Mouse (Mus musculus) bone marrow, adult 2 months (tissue): Measurements from ENCODE around the gene Mtfp1. TPM values are rescaled to one million over a fixed set of nuclear protein-coding genes. Genes with fewer than 3 reads are reported as not detected.

Experiments
- H3K27ac ChIP-seq: fragments of 200-500 bp; 2 replicates; pipeline ENCODE4 v1.5.1; 2012; ENCODE audit warnings: low read depth, mild to moderate bottlenecking, control low read depth, inconsistent platforms, low read length; ENCODE audit not compliant: control insufficient read depth, poor library complexity, insufficient read depth
- H3K4me1 ChIP-seq: fragments of 200-500 bp; 2 replicates; pipeline ENCODE4 v1.6.1; 2011; ENCODE audit warnings: low read length; ENCODE audit not compliant: control insufficient read depth, insufficient read depth
- H3K4me3 ChIP-seq: fragments of 200-500 bp; replicated peaks from 2 replicates; pipeline ENCODE3; 2011; ENCODE audit warnings: mild to moderate bottlenecking, low read depth, low read length, control low read depth; ENCODE audit not compliant: control insufficient read depth
- CTCF ChIP-seq: fragments of 200-500 bp; IDR thresholded peaks from 2 replicates; pipeline ENCODE4 v1.5.1; 2011; ENCODE audit warnings: low read length, control low read depth; ENCODE audit not compliant: control insufficient read depth, insufficient read depth
- POLR2A ChIP-seq: fragments of 200-500 bp; IDR thresholded peaks from 2 replicates; pipeline ENCODE4 v1.6.1; 2011; ENCODE audit warnings: low read depth, mild to moderate bottlenecking, control low read depth, low read length, borderline replicate concordance; ENCODE audit not compliant: control insufficient read depth
- WGBS: fragments of 180-500 bp; shearing (Covaris S2); methylation state at CpG from one replicate; pipeline ENCODE4 v1.1.7; 2018; 5-methylcytosine and 5-hydroxymethylcytosine counted together
- polyA plus RNA-seq: library from polyadenylated mRNA; stranded (reverse); fragments of >200 nt; gene quantifications from 2 replicates; pipeline ENCODE4 v1.2.4, GENCODE M21; 2011; ENCODE audit warnings: low replicate concordance; ENCODE audit not compliant: missing spikeins, insufficient read depth, insufficient read length

Mtfp1 gene
- 9.0 and 10.3 TPM in 2 replicates for polyA plus RNA-seq

- 6% methylated on average over 34 of the region's 34 CpGs for WGBS
- peak within 1 kb of the TSS; percentile 71 for H3K27ac ChIP-seq
- peak within 1 kb of the TSS; percentile 87 for H3K4me3 ChIP-seq
- H3K4me1 ChIP-seq: peaks cover 4% of the 10 kb centered on the region
- peak; percentile 54; the same call in 1 of the 2 replicates for TF ChIP-seq POLR2A
- no peak; the same call in 1 of the 2 replicates for TF ChIP-seq CTCF
These were observed at the start of gene Mtfp1 for GRCm38 (mm10) chr11:4095171-4096053. TSS of gene Mtfp1 (minus strand) at chr11:4095445.

GRCm38 (mm10) chr11:4143281-4144062, 48.2 kb upstream of the Mtfp1 start:
- Histone ChIP-seq H3K27ac (no peak overlapping the region), H3K4me3 (no peak overlapping the region), H3K4me1 (no peaks in the 10 kb centered on the region)
- WGBS: 87% methylated on average over 21 of the region's 21 CpGs
- TF ChIP-seq CTCF (no peak), POLR2A (no peak; the same call in 1 of the 2 replicates)

DNA sequence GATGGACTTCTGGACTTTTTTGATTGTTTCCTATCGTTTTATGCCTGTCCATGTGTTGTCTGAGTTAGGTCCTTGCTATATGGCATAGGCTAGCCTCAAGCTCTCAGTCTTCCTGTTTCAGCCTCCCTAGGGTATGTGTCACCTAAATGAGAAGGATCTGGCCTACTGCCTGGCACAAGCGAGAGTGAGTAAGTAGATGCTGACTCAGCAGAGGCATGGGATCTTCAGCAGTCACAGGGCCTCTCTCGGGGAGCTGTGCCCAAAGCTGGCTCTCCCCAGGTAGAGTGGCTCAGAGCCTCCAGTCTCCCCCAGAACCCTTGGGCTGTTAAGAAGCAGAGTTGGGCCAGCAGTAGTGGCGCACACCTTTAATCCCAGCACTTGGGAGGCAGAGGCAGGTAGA, 47.1 kb upstream of the Mtfp1 start:
- TF ChIP-seq CTCF: no peak
- no peak for TF ChIP-seq POLR2A
- 76% methylated on average over 4 of the region's 4 CpGs for WGBS
- no peak overlapping the region for H3K27ac ChIP-seq
- no peaks in the 10 kb centered on the region for H3K4me1 ChIP-seq
- no peak overlapping the region for H3K4me3 ChIP-seq

DNA sequence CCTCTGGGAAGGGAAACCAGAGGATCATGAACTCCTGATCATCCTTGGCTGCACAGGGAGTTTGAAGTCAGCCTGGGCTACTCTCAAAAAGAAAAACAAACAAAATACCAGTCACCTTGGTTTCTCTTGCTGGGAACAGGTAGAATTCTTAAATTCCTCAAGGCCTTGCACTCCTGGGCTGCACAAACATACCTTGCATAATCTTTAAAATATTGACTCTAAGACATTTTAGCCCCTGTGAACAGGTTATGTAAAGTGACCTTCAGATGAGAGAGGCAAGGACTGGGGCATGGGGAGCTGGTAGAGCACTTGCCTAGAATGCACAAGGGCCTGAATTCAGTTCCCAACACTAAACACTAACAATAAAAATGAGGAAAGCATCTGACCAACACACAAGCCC, 46.3 kb upstream of the Mtfp1 start:
- no peaks in the 10 kb centered on the region for H3K4me1 ChIP-seq
- no peak for TF ChIP-seq CTCF
- TF ChIP-seq POLR2A: no peak
- no peak overlapping the region for H3K4me3 ChIP-seq
- H3K27ac ChIP-seq: no peak overlapping the region

- H3K4me1 ChIP-seq: no peaks in the 10 kb centered on the region; the same call in 1 of the 2 replicates
- TF ChIP-seq POLR2A: no peak
- no peak for TF ChIP-seq CTCF
- WGBS: 82% methylated on average over 2 of the region's 2 CpGs
- no peak overlapping the region for H3K4me3 ChIP-seq
- H3K27ac ChIP-seq: no peak overlapping the region
These were observed 43.7 kb upstream of the Mtfp1 start for GRCm38 (mm10) chr11:4138964-4139363.

GRCm38 (mm10) chr11:4134986-4135935, 40.0 kb upstream of the Mtfp1 start, which contains the start of gene Rnf215:
TSS of gene Rnf215 (plus strand) at chr11:4135202.
- WGBS: 2% methylated on average over 62 of the region's 66 CpGs
- peak; percentile 64; the same call in 1 of the 2 replicates for TF ChIP-seq POLR2A
- TF ChIP-seq CTCF: peak; percentile 64
- no peaks in the 10 kb centered on the region; the same call in 1 of the 2 replicates for H3K4me1 ChIP-seq
- peak within 1 kb of the TSS; percentile 96 for H3K4me3 ChIP-seq
- H3K27ac ChIP-seq: peak within 1 kb of the TSS; percentile 94

- Histone ChIP-seq H3K4me3 (peak overlapping the region; percentile 52), H3K4me1 (no peaks in the 10 kb centered on the region; the same call in 1 of the 2 replicates), H3K27ac (0 out of 2 replicates have a peak overlapping the region, but pooled peaks have one; percentile 4)
- no peak for TF ChIP-seq POLR2A
- TF ChIP-seq CTCF: no peak
- WGBS: 51% methylated on average over 6 of the region's 6 CpGs
These were observed 39.2 kb upstream of the Mtfp1 start for GRCm38 (mm10) chr11:4134400-4134799.
